Mouse (Mus musculus): ENCODE data around the gene Haao. TPM values are rescaled to one million over a fixed set of nuclear protein-coding genes. Genes with fewer than 3 reads are reported as not detected.

The Haao gene
- polyA plus RNA-seq, 1 experiment from 2014 or later, result not detected

DNA sequence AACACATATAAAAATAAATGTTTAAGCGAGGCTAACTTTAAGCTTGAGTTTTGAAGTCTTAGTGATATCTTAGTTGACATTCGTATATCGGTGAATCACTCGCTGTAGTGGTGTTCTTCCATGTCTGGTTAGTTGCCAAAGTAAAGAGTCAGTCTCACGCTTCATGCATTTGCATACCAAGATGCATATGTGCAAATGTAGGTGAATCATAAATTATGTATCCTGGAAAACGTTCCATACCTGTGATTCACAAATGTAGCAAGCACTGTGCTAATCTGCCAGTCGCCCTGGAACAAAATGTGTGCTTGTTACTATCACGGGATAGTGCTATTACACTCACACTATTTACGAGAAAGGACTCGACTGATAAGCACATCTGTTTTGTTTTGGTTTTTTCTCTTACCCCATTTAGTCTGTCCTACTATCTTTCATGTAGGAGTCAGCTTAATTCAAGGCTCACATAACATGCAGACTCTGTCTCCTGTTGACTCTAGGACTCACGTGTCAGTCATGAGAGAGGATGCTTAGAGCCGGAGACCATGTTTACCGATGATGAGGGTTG lies 37.3 kb upstream of the Haao start:
- Histone ChIP-seq H3K9me3 (no peaks in the 10 kb centered on the region), H3K4me2 (replicated peaks) (no peak overlapping the region), H3K4me3 (no peak overlapping the region), H3K27me3 (no peaks in the 10 kb centered on the region), H3K36me3 (no peaks in the 10 kb centered on the region), H3K4me1 (peaks cover 11% of the 10 kb centered on the region), H3K27ac (replicated peaks) (no peak overlapping the region), H3K9ac (replicated peaks) (no peak overlapping the region)
- no peak for ATAC-seq (replicated peaks)
- 89% methylated on average over 13 of the region's 13 CpGs for WGBS

DNA sequence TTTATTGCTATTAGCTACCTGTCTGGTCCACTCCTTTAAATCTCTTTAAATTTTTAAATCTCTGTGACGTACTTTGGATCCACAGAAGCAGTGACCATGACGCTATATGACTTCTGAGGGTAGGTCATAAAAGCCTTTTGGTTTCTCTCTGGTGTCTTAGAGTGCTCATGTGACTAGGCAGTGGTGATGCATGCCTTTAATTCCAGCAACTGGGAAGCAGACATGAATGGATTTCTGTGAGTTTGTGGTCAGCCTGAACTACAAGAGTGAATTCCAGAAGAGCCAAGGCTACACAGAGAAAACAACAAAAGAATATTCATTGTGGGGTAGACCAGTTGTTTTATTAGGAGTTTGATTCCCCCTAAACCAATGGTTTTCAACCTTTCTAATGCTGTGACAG lies 35.0 kb upstream of the Haao start:
- no peaks in the 10 kb centered on the region for H3K9me3 ChIP-seq
- no peak overlapping the region for H3K4me3 ChIP-seq
- no peak for ATAC-seq (replicated peaks)
- no peak overlapping the region for H3K9ac ChIP-seq (replicated peaks)
- whole genome bisulfite sequencing, result 95% methylated on average over 2 of the region's 2 CpGs
- no peaks in the 10 kb centered on the region for H3K4me1 ChIP-seq
- H3K27me3 ChIP-seq, result no peaks in the 10 kb centered on the region
- H3K4me2 ChIP-seq (replicated peaks), result no peak overlapping the region
- no peaks in the 10 kb centered on the region for H3K36me3 ChIP-seq
- H3K27ac ChIP-seq (replicated peaks), result no peak overlapping the region

DNA sequence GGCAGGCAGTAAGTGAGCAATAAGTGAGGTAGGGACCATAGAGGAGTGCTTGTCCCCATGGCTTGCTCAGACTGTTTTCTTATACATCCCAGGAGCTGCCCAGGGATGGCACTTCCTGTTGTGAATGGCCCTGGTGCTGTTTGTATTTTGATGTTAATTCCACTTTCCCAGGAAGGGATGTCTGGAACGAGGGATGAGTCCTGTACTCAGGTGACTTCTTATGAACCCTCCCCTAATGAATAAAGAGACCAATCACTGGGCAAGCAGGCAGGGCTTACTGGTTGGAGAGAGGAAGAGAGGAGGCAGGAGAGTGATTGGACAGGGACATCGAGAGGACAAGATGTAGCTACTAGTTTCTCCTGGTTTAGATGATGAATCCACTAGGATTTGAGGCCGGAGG lies 33.3 kb upstream of the Haao start:
- no peaks in the 10 kb centered on the region for H3K27me3 ChIP-seq
- H3K4me1 ChIP-seq, result no peaks in the 10 kb centered on the region
- no peak overlapping the region for H3K4me3 ChIP-seq
- no peak overlapping the region for H3K27ac ChIP-seq (replicated peaks)
- H3K9ac ChIP-seq (replicated peaks), result no peak overlapping the region
- no peaks in the 10 kb centered on the region for H3K36me3 ChIP-seq
- 78% methylated on average over 3 of the region's 3 CpGs for WGBS
- no peaks in the 10 kb centered on the region for H3K9me3 ChIP-seq
- no peak for ATAC-seq (replicated peaks)
- H3K4me2 ChIP-seq (replicated peaks), result no peak overlapping the region

DNA sequence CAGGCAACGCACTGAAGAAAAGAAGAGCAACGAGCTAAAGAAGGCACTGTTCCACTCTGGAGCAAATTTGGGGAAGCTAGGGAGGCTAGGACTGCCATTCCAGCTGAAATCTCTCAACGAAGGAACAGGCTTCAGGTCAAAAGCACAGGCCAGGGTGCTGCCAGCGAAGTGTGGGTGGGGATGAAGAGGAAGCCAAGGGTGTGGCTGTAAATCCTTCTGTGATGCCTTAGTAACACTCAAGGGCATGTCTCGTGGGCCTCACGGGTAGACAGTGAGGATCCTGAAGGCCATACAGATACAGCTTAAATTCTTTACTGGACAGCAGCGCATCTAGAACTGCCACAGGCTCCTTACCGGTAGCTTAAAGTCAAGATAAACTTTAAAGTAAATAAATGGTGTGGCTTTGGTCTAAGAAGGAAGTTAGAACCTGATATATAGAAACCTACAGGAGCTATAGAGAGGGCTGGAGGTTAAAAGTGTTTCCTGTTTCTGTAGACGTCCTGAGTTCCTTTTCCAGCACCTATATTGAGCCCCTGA lies 32.5 kb upstream of the Haao start:
- no peak for ATAC-seq (replicated peaks)
- H3K27me3 ChIP-seq, result no peaks in the 10 kb centered on the region

DNA sequence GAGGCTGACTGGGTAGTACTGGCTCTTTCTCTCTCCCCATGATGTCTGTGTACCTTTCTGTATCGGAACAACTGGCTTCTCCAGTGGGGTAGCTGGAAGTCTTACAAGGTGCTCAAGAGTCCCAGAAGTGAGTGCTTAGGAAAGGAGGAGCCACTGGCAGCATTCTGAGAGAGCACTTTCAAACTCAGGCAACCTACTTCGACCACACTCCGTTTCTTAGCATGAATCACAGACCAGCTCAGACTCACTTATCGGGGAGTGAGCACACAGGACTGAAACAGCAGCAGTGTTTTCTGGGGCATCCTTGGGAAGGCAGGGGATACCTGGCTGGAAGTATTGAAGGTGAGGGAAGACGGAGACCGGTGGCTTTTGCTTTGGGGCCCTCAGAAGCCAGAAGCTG lies 31.9 kb upstream of the Haao start:
- H3K9ac ChIP-seq (replicated peaks), result no peak overlapping the region
- no peaks in the 10 kb centered on the region for H3K36me3 ChIP-seq
- H3K27ac ChIP-seq (replicated peaks), result no peak overlapping the region
- no peak overlapping the region for H3K4me2 ChIP-seq (replicated peaks)
- no peak for ATAC-seq (replicated peaks)
- H3K4me3 ChIP-seq, result no peak overlapping the region
- 93% methylated on average over 6 of the region's 6 CpGs for WGBS
- no peaks in the 10 kb centered on the region for H3K4me1 ChIP-seq
- no peaks in the 10 kb centered on the region for H3K9me3 ChIP-seq
- H3K27me3 ChIP-seq, result no peaks in the 10 kb centered on the region

More for the DNA sequence above, 32.5 kb upstream of the Haao start:
- H3K4me3 ChIP-seq, result no peak overlapping the region
- no peaks in the 10 kb centered on the region for H3K36me3 ChIP-seq
- H3K27ac ChIP-seq (replicated peaks), result no peak overlapping the region
- no peaks in the 10 kb centered on the region for H3K9me3 ChIP-seq
- no peak overlapping the region for H3K4me2 ChIP-seq (replicated peaks)
- 81% methylated on average over 9 of the region's 9 CpGs for WGBS
- H3K9ac ChIP-seq (replicated peaks), result no peak overlapping the region
- no peaks in the 10 kb centered on the region for H3K4me1 ChIP-seq

DNA sequence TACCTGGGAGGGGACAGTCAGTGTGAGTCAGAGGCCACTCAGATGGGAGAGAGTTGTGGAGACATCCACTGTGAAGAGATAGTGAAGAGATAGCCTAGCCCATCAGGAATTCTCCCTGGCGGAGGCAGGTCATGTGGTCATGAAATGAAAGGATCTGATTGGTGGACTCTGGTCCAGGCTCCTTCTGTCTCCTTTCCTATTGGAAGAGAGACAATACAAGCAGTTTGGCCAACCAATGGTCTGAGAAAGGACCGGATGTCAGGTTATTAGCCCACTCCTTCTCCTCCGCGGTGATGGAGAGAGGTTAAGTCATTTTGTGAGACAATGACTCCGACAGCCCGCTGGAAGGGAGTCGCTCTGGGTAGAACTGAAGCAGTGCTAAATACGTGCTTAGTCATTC lies 26.8 kb upstream of the Haao start:
- Histone ChIP-seq H3K4me1 (no peaks in the 10 kb centered on the region; the same call in 1 of the 2 replicates), H3K36me3 (no peaks in the 10 kb centered on the region), H3K27me3 (no peaks in the 10 kb centered on the region), H3K4me3 (no peak overlapping the region), H3K27ac (replicated peaks) (no peak overlapping the region), H3K9me3 (no peaks in the 10 kb centered on the region), H3K9ac (replicated peaks) (no peak overlapping the region), H3K4me2 (replicated peaks) (no peak overlapping the region)
- ATAC-seq (replicated peaks), result no peak; the same call in 1 of the 2 replicates
- WGBS, result 78% methylated on average over 8 of the region's 8 CpGs

DNA sequence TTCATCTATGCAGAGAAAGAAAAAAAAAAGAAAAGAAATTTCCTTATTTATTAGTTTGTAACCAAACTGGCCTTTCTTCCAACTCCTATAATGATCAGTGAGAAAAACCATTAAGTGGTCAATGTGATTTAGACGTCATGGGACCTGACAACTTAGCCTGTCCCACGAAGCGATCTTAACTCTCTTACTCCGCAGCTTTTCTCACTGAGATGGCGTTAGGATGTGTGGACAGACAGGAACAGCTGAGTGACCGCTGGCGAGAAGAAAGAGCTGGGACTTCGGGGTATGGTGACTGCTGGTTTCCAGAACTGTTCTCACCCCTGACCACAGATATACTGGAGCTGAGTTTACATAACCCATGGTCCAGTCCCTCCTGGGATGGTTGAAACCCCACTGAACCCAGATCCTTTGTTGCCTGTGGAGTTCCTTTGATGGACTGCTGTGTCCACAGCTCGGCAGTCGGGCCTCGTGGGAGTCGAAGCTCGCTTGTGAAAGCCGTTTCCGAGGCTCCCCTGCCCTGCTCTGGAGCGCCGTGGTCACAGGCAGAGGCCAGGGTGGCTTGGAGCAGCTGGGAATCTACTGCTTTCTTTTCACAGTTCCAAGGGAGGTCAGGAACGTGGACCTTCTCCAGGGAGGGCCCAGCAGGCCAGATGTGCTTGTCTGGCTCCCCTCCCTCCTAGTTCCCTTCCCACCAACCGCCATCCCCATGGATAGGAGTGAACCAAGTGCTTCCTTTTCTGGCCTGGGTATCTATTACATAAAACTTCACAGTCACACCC lies 25.8 kb upstream of the Haao start:
- H3K27ac ChIP-seq (replicated peaks), result no peak overlapping the region
- H3K27me3 ChIP-seq, result no peaks in the 10 kb centered on the region
- ATAC-seq (replicated peaks), result no peak
- H3K9me3 ChIP-seq, result no peaks in the 10 kb centered on the region
- H3K4me2 ChIP-seq (replicated peaks), result no peak overlapping the region
- no peaks in the 10 kb centered on the region; the same call in 1 of the 2 replicates for H3K4me1 ChIP-seq
- H3K9ac ChIP-seq (replicated peaks), result no peak overlapping the region
- no peak overlapping the region for H3K4me3 ChIP-seq
- 81% methylated on average over 19 of the region's 19 CpGs for WGBS
- no peaks in the 10 kb centered on the region for H3K36me3 ChIP-seq

DNA sequence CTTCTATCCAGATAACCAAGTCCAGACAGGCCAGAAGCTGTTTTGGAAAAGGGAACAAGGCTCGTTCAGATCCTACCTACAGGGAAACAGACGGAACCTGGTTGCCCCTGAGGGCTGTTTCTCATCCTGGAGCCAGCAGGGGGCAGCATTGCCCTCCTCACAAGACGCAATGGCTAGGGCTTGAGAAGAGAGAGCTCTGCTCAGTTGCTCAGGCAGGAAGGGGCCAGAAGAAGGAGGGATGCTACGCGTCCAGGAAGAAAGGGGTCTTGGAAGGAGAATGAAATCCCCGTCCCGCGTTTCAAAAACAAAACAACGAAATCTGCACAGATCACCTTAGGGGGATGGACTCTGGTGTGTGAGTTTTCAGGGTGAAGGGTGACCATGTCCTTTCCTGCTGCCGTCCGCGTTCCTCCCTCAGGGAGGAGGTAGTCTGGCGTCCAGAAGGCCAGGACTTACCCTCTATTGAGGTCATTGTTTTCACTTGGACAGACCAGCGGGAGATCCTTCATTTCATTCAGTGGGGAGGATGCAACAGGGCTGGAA lies 25.1 kb upstream of the Haao start:
- WGBS, result 12% methylated on average over 14 of the region's 14 CpGs
- no peaks in the 10 kb centered on the region; the same call in 1 of the 2 replicates for H3K4me1 ChIP-seq
- no peak overlapping the region for H3K9ac ChIP-seq (replicated peaks)
- H3K4me3 ChIP-seq, result no peak overlapping the region
- H3K9me3 ChIP-seq, result no peaks in the 10 kb centered on the region
- no peaks in the 10 kb centered on the region for H3K36me3 ChIP-seq
- no peak overlapping the region; the same call in 1 of the 2 replicates for H3K4me2 ChIP-seq (replicated peaks)
- H3K27ac ChIP-seq (replicated peaks), result no peak overlapping the region
- ATAC-seq (replicated peaks), result peak; percentile 73
- H3K27me3 ChIP-seq, result no peaks in the 10 kb centered on the region

DNA sequence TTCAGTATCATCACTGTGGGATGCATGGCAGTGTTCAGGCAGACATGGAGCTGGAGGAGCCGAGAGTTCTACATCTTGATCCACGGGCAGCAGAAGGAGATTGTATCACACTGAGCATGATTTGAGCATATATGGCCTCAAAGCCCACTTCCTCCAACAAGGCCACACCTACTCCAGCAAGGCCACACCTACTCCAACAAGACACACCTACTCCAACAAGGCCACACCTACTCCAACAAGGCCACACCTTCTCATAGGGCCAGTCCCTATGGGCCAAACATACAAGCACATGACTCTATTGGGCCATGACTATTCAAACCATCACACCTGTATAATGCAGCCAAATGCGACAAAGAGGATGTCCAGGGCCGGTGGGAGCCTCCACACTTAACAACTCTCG lies 23.6 kb upstream of the Haao start:
- Histone ChIP-seq H3K36me3 (no peaks in the 10 kb centered on the region), H3K9ac (replicated peaks) (no peak overlapping the region), H3K4me1 (no peaks in the 10 kb centered on the region; the same call in 1 of the 2 replicates), H3K27me3 (no peaks in the 10 kb centered on the region), H3K27ac (replicated peaks) (no peak overlapping the region), H3K4me3 (no peak overlapping the region), H3K9me3 (no peaks in the 10 kb centered on the region), H3K4me2 (replicated peaks) (no peak overlapping the region)
- ATAC-seq (replicated peaks), result no peak
- 80% methylated on average over 5 of the region's 5 CpGs for WGBS

DNA sequence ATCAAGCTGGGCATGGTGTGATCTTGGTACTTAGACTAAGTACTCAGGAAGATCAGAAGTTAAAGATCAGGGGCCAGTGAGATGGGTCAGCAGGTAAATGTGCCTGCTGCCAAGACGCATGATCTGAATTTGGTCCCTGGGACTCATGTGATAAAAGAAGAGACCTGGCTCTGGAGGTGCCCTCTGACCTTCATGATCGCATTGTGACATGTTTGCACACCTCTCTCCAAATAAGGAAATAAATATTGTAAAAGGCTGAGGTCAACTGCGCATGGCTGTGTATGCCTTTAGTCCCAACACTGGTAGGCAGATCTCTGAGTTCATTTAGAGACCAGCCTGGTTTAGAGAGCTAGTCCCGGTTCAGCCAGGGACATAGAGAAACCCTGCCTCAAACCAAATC lies 22.6 kb upstream of the Haao start:
- Histone ChIP-seq H3K4me3 (no peak overlapping the region), H3K27me3 (no peaks in the 10 kb centered on the region), H3K36me3 (no peaks in the 10 kb centered on the region), H3K27ac (replicated peaks) (no peak overlapping the region), H3K4me1 (no peaks in the 10 kb centered on the region; the same call in 1 of the 2 replicates), H3K9ac (replicated peaks) (no peak overlapping the region), H3K4me2 (replicated peaks) (no peak overlapping the region), H3K9me3 (no peaks in the 10 kb centered on the region)
- 95% methylated on average over 4 of the region's 4 CpGs for WGBS
- no peak for ATAC-seq (replicated peaks)

DNA sequence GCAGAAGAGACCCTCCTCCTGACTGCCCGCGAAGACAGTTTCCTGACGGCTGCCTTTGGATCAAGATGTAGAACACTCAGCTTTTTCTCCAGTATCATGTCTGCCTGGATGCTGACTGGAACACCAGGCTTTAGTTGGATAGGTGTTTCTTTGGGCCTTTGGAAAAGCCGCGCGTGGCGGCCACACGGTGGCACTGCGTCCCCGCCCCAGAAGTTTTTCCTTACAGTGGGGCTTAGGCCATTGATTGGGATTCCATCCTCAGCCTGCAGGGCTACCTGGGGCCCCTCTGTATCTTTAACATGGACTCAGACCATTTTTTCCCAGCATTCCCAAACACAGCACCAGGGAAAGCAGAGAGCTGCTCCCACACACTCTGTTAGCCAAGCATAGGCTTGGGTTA lies 18.8 kb upstream of the Haao start:
- H3K4me1 ChIP-seq, result peaks cover 6% of the 10 kb centered on the region; the same call in 1 of the 2 replicates
- no peak for ATAC-seq (replicated peaks)
- no peaks in the 10 kb centered on the region for H3K9me3 ChIP-seq
- H3K27me3 ChIP-seq, result no peaks in the 10 kb centered on the region
- H3K9ac ChIP-seq (replicated peaks), result no peak overlapping the region
- H3K27ac ChIP-seq (replicated peaks), result no peak overlapping the region
- H3K4me2 ChIP-seq (replicated peaks), result no peak overlapping the region
- H3K36me3 ChIP-seq, result no peaks in the 10 kb centered on the region
- no peak overlapping the region for H3K4me3 ChIP-seq
- 12% methylated on average over 10 of the region's 10 CpGs for WGBS

DNA sequence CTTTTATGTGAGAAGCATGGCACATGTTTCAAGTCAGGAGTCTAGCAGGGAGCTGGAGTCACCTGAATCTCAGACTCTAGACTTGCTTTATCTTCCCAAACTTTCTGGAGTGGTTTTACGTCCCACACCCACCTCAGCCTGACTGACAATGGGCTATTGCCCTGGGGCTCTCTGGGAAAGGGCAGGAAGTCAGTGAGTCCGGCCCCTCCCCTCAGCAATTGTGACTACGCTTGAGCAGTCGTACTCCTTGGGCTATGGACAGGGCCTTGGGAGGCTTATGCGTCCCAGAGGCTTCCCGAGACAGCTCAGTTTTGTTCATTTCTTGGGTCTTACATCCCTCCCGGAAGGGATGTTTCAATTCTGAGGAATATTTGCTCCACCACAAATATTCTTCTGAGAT lies 17.6 kb upstream of the Haao start:
- H3K9me3 ChIP-seq, result no peaks in the 10 kb centered on the region
- no peak overlapping the region for H3K4me2 ChIP-seq (replicated peaks)
- H3K27me3 ChIP-seq, result no peaks in the 10 kb centered on the region
- ATAC-seq (replicated peaks), result no peak
- 74% methylated on average over 7 of the region's 7 CpGs for WGBS
- H3K4me3 ChIP-seq, result no peak overlapping the region
- no peak overlapping the region for H3K9ac ChIP-seq (replicated peaks)
- H3K36me3 ChIP-seq, result no peaks in the 10 kb centered on the region
- no peak overlapping the region for H3K27ac ChIP-seq (replicated peaks)
- peaks cover 6% of the 10 kb centered on the region; the same call in 1 of the 2 replicates for H3K4me1 ChIP-seq

All from forebrain, embryonic 15.5 days (tissue).